Mouse (Mus musculus) central nervous system, embryonic 18 days (tissue): ENCODE measurements around the gene Mettl18. TPM values are rescaled to one million over a fixed set of nuclear protein-coding genes. Genes with fewer than 3 reads are reported as not detected.

Experiments
- polyA plus RNA-seq: library from polyadenylated mRNA; depleted of rRNA; stranded (reverse); fragments of >200 nt; gene quantifications from 2 replicates; pipeline ENCODE4 v1.2.3, GENCODE M21; 2012; rRNA removed

Mettl18 gene
- polyA plus RNA-seq: 4.2 TPM in 2 replicates

DNA sequence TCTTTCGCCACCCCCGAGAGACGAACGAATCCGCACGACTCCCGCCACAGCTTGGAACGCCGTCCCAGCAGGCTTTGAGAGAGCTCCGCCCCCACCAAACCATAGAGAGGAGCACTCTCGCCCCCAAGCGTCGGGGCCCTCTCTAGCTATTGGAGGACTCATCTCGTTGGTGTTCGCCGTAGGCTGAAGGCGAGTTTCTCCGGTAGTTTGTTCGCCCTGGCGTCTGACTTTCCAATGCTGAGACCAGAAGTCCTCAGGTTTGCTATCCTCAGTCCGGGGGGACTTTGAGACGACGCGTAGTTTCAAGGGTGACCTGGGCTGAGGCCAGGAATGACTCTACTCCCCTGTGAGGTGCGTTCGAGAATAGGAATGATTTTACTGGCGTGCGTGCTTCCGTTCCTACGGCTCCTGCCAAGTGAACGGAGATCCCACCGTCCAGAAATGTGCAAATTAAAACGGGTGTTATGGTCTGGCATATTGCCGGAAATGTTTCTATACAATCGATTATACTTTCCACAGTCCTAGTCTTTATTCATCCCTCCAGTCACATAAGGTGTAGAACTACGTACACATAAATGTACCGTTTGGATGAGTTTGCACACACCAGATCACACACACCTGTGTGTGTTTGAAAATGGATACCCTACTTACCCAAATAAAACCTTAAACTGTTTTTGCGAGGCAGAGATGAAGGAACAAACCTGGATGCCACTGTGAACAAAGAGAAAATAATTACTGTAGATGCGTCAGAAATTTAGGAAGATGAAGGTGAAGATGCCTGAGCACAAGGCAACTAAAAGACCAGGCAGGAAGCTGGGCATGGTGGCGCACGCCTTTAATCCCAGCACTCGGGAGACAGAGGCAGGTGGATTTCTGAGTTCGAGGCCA is at the start of gene Mettl18, which contains the start of gene BC055324:
TSS of gene Mettl18 (plus strand) at position 169 of the 888 bp plus-strand sequence.
TSS of gene BC055324 (minus strand) at position 76 of the 888 bp plus-strand sequence.

Other genes starting within 250 kb of the Mettl18 start
- 120 TPM in 2 replicates for gene Kifap3, start 215.3 kb upstream of the Mettl18 start, polyA plus RNA-seq
- gene Scyl3, start 65.8 kb upstream of the Mettl18 start, polyA plus RNA-seq: 17.5 and 18.5 TPM in 2 replicates
- 5.3 and 5.7 TPM in 2 replicates for gene BC055324, start 93 bp upstream of the Mettl18 start, polyA plus RNA-seq
- gene Sele, start 53.3 kb downstream of the Mettl18 start, polyA plus RNA-seq: 0.03 TPM in 2 replicates
- 0.14 and 0.25 TPM in 2 replicates for gene Sell, start 67.1 kb downstream of the Mettl18 start, polyA plus RNA-seq
- gene Selp, start 120.4 kb downstream of the Mettl18 start, polyA plus RNA-seq: 0.08 and 0.16 TPM in 2 replicates
- 0.14 and 0.20 TPM in 2 replicates for gene F5, start 156.9 kb downstream of the Mettl18 start, polyA plus RNA-seq